Mouse (Mus musculus): ENCODE measurements at regions not wholly inside any gene's neighbourhood (a gene's known extent, or its start where the extent isn't known, plus 50 kb on each side); places are given as distances from the start of the nearest gene placed in this dataset.

DNA sequence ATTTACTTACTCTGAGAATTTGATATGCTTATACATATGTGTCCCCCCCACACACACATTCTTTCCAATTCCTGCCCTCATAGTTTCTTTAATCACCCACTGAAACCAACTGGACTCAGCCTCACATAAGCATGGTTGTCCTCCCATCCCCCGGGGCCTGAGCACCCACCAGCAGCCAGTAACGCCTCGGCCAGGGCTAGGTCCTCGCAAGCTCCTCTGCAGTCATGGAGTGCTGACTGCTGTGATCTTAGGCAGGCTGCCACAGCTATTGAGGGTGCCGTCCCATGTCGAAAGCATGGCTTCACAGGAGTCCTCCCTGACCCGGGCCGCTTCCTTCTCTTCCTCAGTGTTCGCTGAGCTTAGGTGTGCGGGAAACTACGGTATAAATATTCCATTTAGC lies 859.7 kb downstream of the Zfp704 start:
- no peak for TF ChIP-seq POLR2A (IDR thresholded peaks at IDR 0.05; ENCODE audit: borderline replicate concordance, low read depth, low read length)
- no peak for TF ChIP-seq CTCF (IDR thresholded peaks at IDR 0.05; ENCODE audit: low read depth, low read length)

Data from bone marrow macrophage, adult 2 months (primary cell).